Mouse (Mus musculus): Measurements from ENCODE around the gene Arid1a.
A peak's percentile ranks its signal among the peaks of the same experiment; 100 is the strongest.

The Arid1a gene

GRCm38 (mm10) chr4:133729541-133730093, 27.0 kb downstream of the Arid1a start:
- peak; percentile 95 for DNase-seq

- no peak for DNase-seq
These were observed 27.6 kb downstream of the Arid1a start for GRCm38 (mm10) chr4:133729007-133729406.

- no peak for DNase-seq
These were observed 28.3 kb downstream of the Arid1a start for GRCm38 (mm10) chr4:133728256-133728655.

- DNase-seq = no peak
These were observed 30.9 kb downstream of the Arid1a start for GRCm38 (mm10) chr4:133725706-133726105.

- DNase-seq = no peak
These were observed 36.8 kb downstream of the Arid1a start for GRCm38 (mm10) chr4:133719791-133720190.

- no peak for DNase-seq
These were observed 43.8 kb downstream of the Arid1a start for GRCm38 (mm10) chr4:133712755-133713154.

- no peak for DNase-seq
These were observed 45.1 kb downstream of the Arid1a start for GRCm38 (mm10) chr4:133711307-133712076.

- DNase-seq = peak; percentile 58
These were observed 47.2 kb downstream of the Arid1a start for GRCm38 (mm10) chr4:133709395-133709794.

- DNase-seq = no peak
These were observed 49.1 kb downstream of the Arid1a start for GRCm38 (mm10) chr4:133707464-133707863.

GRCm38 (mm10) chr4:133706956-133707355, 49.6 kb downstream of the Arid1a start:
- DNase-seq = peak; percentile 87

GRCm38 (mm10) chr4:133705062-133705461, 51.5 kb downstream of the Arid1a start:
- DNase-seq = no peak

GRCm38 (mm10) chr4:133700905-133701368, 55.6 kb downstream of the Arid1a start:
- peak; percentile 48 for DNase-seq

GRCm38 (mm10) chr4:133695363-133695762, 61.2 kb downstream of the Arid1a start:
- no peak for DNase-seq

- peak; percentile 78 for DNase-seq
These were observed 66.3 kb downstream of the Arid1a start for GRCm38 (mm10) chr4:133690252-133690651.

GRCm38 (mm10) chr4:133688417-133689067, 68.0 kb downstream of the Arid1a start:
- peak; percentile 55 for DNase-seq

- no peak for DNase-seq
These were observed 69.4 kb downstream of the Arid1a start for GRCm38 (mm10) chr4:133687126-133687525.

GRCm38 (mm10) chr4:133686512-133686911, 70.1 kb downstream of the Arid1a start:
- no peak for DNase-seq

- no peak for DNase-seq
These were observed 76.3 kb downstream of the Arid1a start for GRCm38 (mm10) chr4:133680206-133680786.

GRCm38 (mm10) chr4:133679629-133680028, 76.9 kb downstream of the Arid1a start:
- no peak for DNase-seq

- DNase-seq = no peak
These were observed 79.3 kb downstream of the Arid1a start for GRCm38 (mm10) chr4:133677266-133677665.

GRCm38 (mm10) chr4:133676189-133676588, 80.4 kb downstream of the Arid1a start:
- DNase-seq = no peak

- DNase-seq = peak; percentile 87
These were observed 81.0 kb downstream of the Arid1a start for GRCm38 (mm10) chr4:133675594-133676016.

GRCm38 (mm10) chr4:133674331-133674695, 82.3 kb downstream of the Arid1a start:
- no peak for DNase-seq

Measured in kidney, postnatal 14 days (tissue).